Comparison of ENCODE assay signal across 8 mouse cellular contexts in genomic region chr16:87261527-87261926, GRCm38 (mm10).
DNase-seq lines count a peak whose midpoint lies in the region; ATAC-seq and TF ChIP-seq lines count a peak whose summit lies in the region.

No protein-coding gene starts in this region.

- no peak overlapping the region for H3K4me3 ChIP-seq in kidney, adult 2 months (ENCODE audit: insufficient read depth, low read depth, low read length)
- H3K4me3 ChIP-seq in kidney, embryonic 14.5 days (ENCODE audit: low read length): no peak overlapping the region
- no peak overlapping the region for H3K4me3 ChIP-seq in embryonic facial prominence, embryonic 15.5 days (replicated peaks)
- no peak overlapping the region for H3K4me3 ChIP-seq in lung, adult 2 months (replicated peaks; ENCODE audit: extremely low read depth, low read depth, low read length)

- H3K4me2 ChIP-seq in kidney, embryonic 14.5 days (replicated peaks; ENCODE audit: low read depth, low read length): no peak overlapping the region
- H3K4me2 ChIP-seq in embryonic facial prominence, embryonic 15.5 days (replicated peaks): no peak overlapping the region

- 33% methylated on average over 7 of the region's 7 CpGs for WGBS in kidney, adult 2 months
- 72% methylated on average over 7 of the region's 7 CpGs for WGBS in kidney, embryonic 14.5 days
- 36% methylated on average over 7 of the region's 7 CpGs for WGBS in embryonic facial prominence, embryonic 15.5 days
- WGBS in lung, adult 2 months: 49% methylated on average over 7 of the region's 7 CpGs

- no peaks in the 10 kb centered on the region for H3K27me3 ChIP-seq in kidney, adult 2 months (replicated peaks; ENCODE audit: control insufficient read depth, insufficient read depth, low read length)
- H3K27me3 ChIP-seq in kidney, embryonic 14.5 days (ENCODE audit: control insufficient read depth, insufficient read depth, low read length): no peaks in the 10 kb centered on the region
- no peaks in the 10 kb centered on the region for H3K27me3 ChIP-seq in embryonic facial prominence, embryonic 15.5 days

- no peak for TF ChIP-seq CTCF in kidney, adult 2 months (conservative IDR thresholded peaks at IDR 0.05; ENCODE audit: insufficient read depth, insufficient read length, low read depth, low read length)
- no peak for TF ChIP-seq CTCF in lung, adult 2 months (IDR thresholded peaks at IDR 0.05; ENCODE audit: insufficient read depth, low read length)

- no peak overlapping the region for H3K27ac ChIP-seq in kidney, adult 2 months (ENCODE audit: insufficient read depth, low read depth, low read length)
- H3K27ac ChIP-seq in kidney, embryonic 14.5 days (ENCODE audit: low read depth, low read length): no peak overlapping the region
- no peak overlapping the region for H3K27ac ChIP-seq in embryonic facial prominence, embryonic 15.5 days (replicated peaks)

- peak; percentile 81 for DNase-seq in kidney, adult 2 months
- DNase-seq in adrenal gland, adult 2 months: peak; percentile 71
- DNase-seq in heart, postnatal 4 days: peak; percentile 82
- peak; percentile 23 for DNase-seq in lung, adult 2 months

- no peaks in the 10 kb centered on the region for H3K36me3 ChIP-seq in kidney, adult 2 months (ENCODE audit: control insufficient read depth, insufficient read depth, low read length)
- no peaks in the 10 kb centered on the region for H3K36me3 ChIP-seq in kidney, embryonic 14.5 days (ENCODE audit: control insufficient read depth, insufficient read depth, low read length)
- no peaks in the 10 kb centered on the region for H3K36me3 ChIP-seq in embryonic facial prominence, embryonic 15.5 days

- H3K9ac ChIP-seq in kidney, embryonic 14.5 days (ENCODE audit: low read depth, low read length): no peak overlapping the region
- no peak overlapping the region for H3K9ac ChIP-seq in embryonic facial prominence, embryonic 15.5 days

- TF ChIP-seq POLR2A in kidney, adult 2 months (IDR thresholded peaks at IDR 0.05; ENCODE audit: low read depth, low read length): no peak
- no peak for TF ChIP-seq POLR2A in lung, adult 2 months (IDR thresholded peaks at IDR 0.05; ENCODE audit: borderline replicate concordance, extremely low read depth, low read depth, low read length)

- H3K9me3 ChIP-seq in kidney, embryonic 14.5 days (ENCODE audit: control insufficient read depth, low read length): no peaks in the 10 kb centered on the region
- H3K9me3 ChIP-seq in embryonic facial prominence, embryonic 15.5 days (replicated peaks): no peaks in the 10 kb centered on the region

- no peak for ATAC-seq in kidney, embryonic 14.5 days (ENCODE audit: low FRiP score, low TSS enrichment)
- peak; percentile 7; the same call in 1 of the 2 replicates for ATAC-seq in embryonic facial prominence, embryonic 15.5 days (ENCODE audit: insufficient number of reproducible peaks, low FRiP score, low TSS enrichment, low read depth)
- no peak for ATAC-seq in CD4-positive, CD25-positive, alpha-beta regulatory T cell, adult 4 months
- ATAC-seq in erythroblast, adult 5-6 weeks (replicated peaks; ENCODE audit: low FRiP score, poor library complexity, severe bottlenecking): no peak

- H3K4me1 ChIP-seq in kidney, adult 2 months (ENCODE audit: control insufficient read depth, insufficient read depth, low read length): no peaks in the 10 kb centered on the region
- H3K4me1 ChIP-seq in kidney, embryonic 14.5 days (ENCODE audit: control insufficient read depth, insufficient read depth, low read length): no peaks in the 10 kb centered on the region
- no peaks in the 10 kb centered on the region for H3K4me1 ChIP-seq in embryonic facial prominence, embryonic 15.5 days
- H3K4me1 ChIP-seq in lung, adult 2 months (ENCODE audit: control insufficient read depth, insufficient read depth, low read length): no peaks in the 10 kb centered on the region

Comparison
In these comparisons a context has a peak if more than half of its experiments do, and no peak if none do; other contexts are left out.
1. DNase-seq: peak in every context shown above with its lines; median percentile 82 in heart, postnatal 4 days; 81 in kidney, adult 2 months; 71 in adrenal gland, adult 2 months; 23 in lung, adult 2 months.